Mouse (Mus musculus) heart, embryonic 16.5 days (tissue): ENCODE data around the gene Muc15. TPM values are rescaled to one million over a fixed set of nuclear protein-coding genes. Genes with fewer than 3 reads are reported as not detected.

ENCODE experiments used
- ATAC-seq: fragments of 200-750 bp; cut with Nextera tagmentation; replicated peaks from 2 replicates; pipeline ENCODE4 v1.8.0; 2017; ENCODE audit warnings: moderate number of reproducible peaks; ENCODE audit not compliant: insufficient read depth, low FRiP score; ENCODE audit errors: extremely low read depth
- H3K27ac ChIP-seq: fragments of 300-500 bp; sonication (generic); 2 replicates; pipeline ENCODE4 v1.5.1; 2014; ENCODE audit warnings: mild to moderate bottlenecking, low read length, control low read depth, moderate library complexity
- H3K27me3 ChIP-seq: fragments of 300-500 bp; sonication (generic); 2 replicates; pipeline ENCODE4 v1.6.1; 2014; ENCODE audit warnings: low read length, mixed read lengths; ENCODE audit not compliant: control insufficient read depth, insufficient read depth
- H3K36me3 ChIP-seq: fragments of 300-500 bp; sonication (generic); 2 replicates; pipeline ENCODE4 v1.6.1; 2014; ENCODE audit not compliant: control insufficient read depth, insufficient read depth
- H3K4me1 ChIP-seq: fragments of 300-500 bp; sonication (generic); 2 replicates; pipeline ENCODE4 v1.6.1; 2014; ENCODE audit warnings: low read length, mixed read lengths; ENCODE audit not compliant: control insufficient read depth, insufficient read depth
- H3K4me2 ChIP-seq: fragments of 300-500 bp; sonication (generic); 2 replicates; pipeline ENCODE4 v1.6.1; 2014; ENCODE audit warnings: low read depth, mild to moderate bottlenecking, control low read depth, low read length
- H3K4me3 ChIP-seq: fragments of 300-500 bp; sonication (generic); 2 replicates; pipeline ENCODE4 v1.5.1; 2014; ENCODE audit warnings: mild to moderate bottlenecking, control low read depth, low read length
- H3K9ac ChIP-seq: fragments of 300-500 bp; sonication (generic); 2 replicates; pipeline ENCODE4 v1.6.1; 2014; ENCODE audit warnings: low read length, control low read depth
- H3K9me3 ChIP-seq: fragments of 300-500 bp; sonication (generic); replicated peaks from 2 replicates; pipeline ENCODE4 v1.6.1; 2016; ENCODE audit warnings: low read length; ENCODE audit not compliant: control insufficient read depth
- WGBS: fragments of 180-500 bp; shearing (Covaris S2); extraction: QIAGEN DNeasy Blood & Tissue Kit; methylation state at CpG from one replicate; pipeline ENCODE4 v1.1.7; 2014; 5-methylcytosine and 5-hydroxymethylcytosine counted together
- polyA plus RNA-seq: library from polyadenylated mRNA; unstranded; fragments of >200 nt; fragmentation: Nextera tagmentation; extraction: Ambion mirVana; gene quantifications from 2 replicates; pipeline ENCODE4 v1.2.1, GENCODE M21; 2015

Gene Muc15
- polyA plus RNA-seq, 1 experiment from 2014 or later: 0.17 TPM

GRCm38 (mm10) chr2:110740493-110740892 is 19.4 kb downstream of the Muc15 start:
- H3K4me2 ChIP-seq: no peak overlapping the region
- WGBS: 65% methylated on average over 1 of the region's 1 CpGs
- no peak overlapping the region for H3K4me3 ChIP-seq
- no peak for ATAC-seq
- H3K36me3 ChIP-seq: no peaks in the 10 kb centered on the region
- no peak overlapping the region for H3K27ac ChIP-seq
- H3K9ac ChIP-seq: no peak overlapping the region
- no peaks in the 10 kb centered on the region for H3K27me3 ChIP-seq
- H3K4me1 ChIP-seq: no peaks in the 10 kb centered on the region
- no peaks in the 10 kb centered on the region for H3K9me3 ChIP-seq

GRCm38 (mm10) chr2:110757556-110757955 is 36.4 kb downstream of the Muc15 start:
- H3K27ac ChIP-seq: no peak overlapping the region
- H3K27me3 ChIP-seq: no peaks in the 10 kb centered on the region
- ATAC-seq: no peak
- no peak overlapping the region for H3K4me3 ChIP-seq
- no peaks in the 10 kb centered on the region for H3K9me3 ChIP-seq
- H3K36me3 ChIP-seq: no peaks in the 10 kb centered on the region
- H3K4me1 ChIP-seq: no peaks in the 10 kb centered on the region
- WGBS: 76% methylated on average over 2 of the region's 2 CpGs
- no peak overlapping the region for H3K9ac ChIP-seq
- H3K4me2 ChIP-seq: no peak overlapping the region

GRCm38 (mm10) chr2:110759434-110759833 is 38.3 kb downstream of the Muc15 start:
- Histone ChIP-seq H3K4me2 (no peak overlapping the region), H3K4me1 (no peaks in the 10 kb centered on the region), H3K4me3 (no peak overlapping the region), H3K36me3 (no peaks in the 10 kb centered on the region), H3K9me3 (no peaks in the 10 kb centered on the region), H3K27ac (no peak overlapping the region), H3K27me3 (no peaks in the 10 kb centered on the region), H3K9ac (no peak overlapping the region)
- ATAC-seq: no peak
- 79% methylated on average over 2 of the region's 2 CpGs for whole genome bisulfite sequencing

GRCm38 (mm10) chr2:110787396-110787795 is 66.3 kb downstream of the Muc15 start:
- Histone ChIP-seq H3K4me1 (no peaks in the 10 kb centered on the region), H3K27me3 (no peaks in the 10 kb centered on the region), H3K9ac (no peak overlapping the region), H3K4me3 (no peak overlapping the region), H3K27ac (no peak overlapping the region), H3K9me3 (no peaks in the 10 kb centered on the region), H3K4me2 (no peak overlapping the region), H3K36me3 (no peaks in the 10 kb centered on the region)
- WGBS: 74% methylated on average over 3 of the region's 3 CpGs
- no peak for ATAC-seq

Other genes with a start within 250 kb of the Muc15 start
- not detected in 2 replicates for gene Slc5a12, start 124.0 kb upstream of the Muc15 start, polyA plus RNA-seq
- 0.17 and 0.20 TPM in 2 replicates for gene Ano3, start 229.6 kb downstream of the Muc15 start, polyA plus RNA-seq